Mouse (Mus musculus) G1E (cell line): ENCODE data around the gene Ctns.

ENCODE experiments used
- CTCF ChIP-seq: IDR thresholded peaks from 2 replicates; pipeline ENCODE4 v1.5.1; 2012; ENCODE audit warnings: low read depth, low read length, inconsistent platforms, mixed read lengths
- TAL1 ChIP-seq: conservative IDR thresholded peaks from 2 replicates; pipeline ENCODE4 v1.6.1; 2012; ENCODE audit warnings: low read depth, low read length, inconsistent platforms, mixed read lengths

- TF ChIP-seq TAL1 (no peak), CTCF (no peak)
Measured at GRCm38 (mm10) chr11:73203895-73204294, 5.1 kb upstream of the Ctns start.
